Mouse (Mus musculus) leukemia stem cell, adult 10-12 weeks (primary cell): ENCODE results near the gene Gm28891. TPM values are rescaled to one million over a fixed set of nuclear protein-coding genes. Genes with fewer than 3 reads are reported as not detected.

Experiments
- polyA plus RNA-seq: library from polyadenylated mRNA; stranded (reverse); fragments of >175 nt; gene quantifications from 2 replicates; pipeline ENCODE4 v1.2.3, GENCODE M21; 2012; ENCODE audit warnings: low replicate concordance

Gm28891 gene
- polyA plus RNA-seq = not detected in 2 replicates

DNA sequence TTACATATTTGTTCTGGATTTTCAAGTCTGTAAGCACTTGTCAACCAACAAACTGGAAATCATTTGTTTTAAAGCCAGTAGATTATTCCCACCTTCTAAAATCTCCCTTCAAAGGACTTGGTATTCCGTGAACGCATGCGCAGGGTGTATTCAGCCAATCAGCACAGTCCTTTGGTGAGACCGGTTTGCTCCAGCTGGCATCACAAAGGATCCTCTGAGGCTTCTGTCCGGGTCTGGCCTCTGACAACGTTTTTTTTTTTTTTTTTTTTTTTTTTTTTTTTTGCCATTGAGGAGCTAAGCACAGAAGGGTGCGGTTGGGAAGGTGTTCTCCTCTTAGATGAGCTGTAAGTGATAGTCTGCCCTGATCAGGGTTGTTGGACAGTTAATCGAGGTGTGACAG, at the start of gene Gm28891:
TSS of gene Gm28891 (plus strand) at position 301 of the 400 bp plus-strand sequence.

